Mouse (Mus musculus) liver, adult 2 months (tissue): ENCODE results near the gene Hdac4.

ENCODE experiments used
- CTCF ChIP-seq: fragments of 200-500 bp; IDR thresholded peaks from 2 replicates; pipeline ENCODE4 v1.5.1; 2011; ENCODE audit warnings: low read depth, low read length, control low read depth
- POLR2A ChIP-seq: fragments of 200-500 bp; IDR thresholded peaks from 2 replicates; pipeline ENCODE4 v1.6.1; 2011; ENCODE audit warnings: low read length, control low read depth; ENCODE audit not compliant: insufficient read depth; ENCODE audit errors: extremely low read depth

GRCm38 (mm10) chr1:91941094-91941493 is 254.4 kb downstream of the Hdac4 start:
- TF ChIP-seq CTCF (no peak), POLR2A (no peak)
